Mouse (Mus musculus) frontal cortex, postnatal 36 days (tissue): ENCODE data around the gene Hes3.

ENCODE experiments used
- DNase-seq, 2 experiments: peaks; one replicate each; pipeline ENCODE4 v3.0.0; 2022; ENCODE audit warnings: low spot score in 2 of 2

Gene Hes3

DNA sequence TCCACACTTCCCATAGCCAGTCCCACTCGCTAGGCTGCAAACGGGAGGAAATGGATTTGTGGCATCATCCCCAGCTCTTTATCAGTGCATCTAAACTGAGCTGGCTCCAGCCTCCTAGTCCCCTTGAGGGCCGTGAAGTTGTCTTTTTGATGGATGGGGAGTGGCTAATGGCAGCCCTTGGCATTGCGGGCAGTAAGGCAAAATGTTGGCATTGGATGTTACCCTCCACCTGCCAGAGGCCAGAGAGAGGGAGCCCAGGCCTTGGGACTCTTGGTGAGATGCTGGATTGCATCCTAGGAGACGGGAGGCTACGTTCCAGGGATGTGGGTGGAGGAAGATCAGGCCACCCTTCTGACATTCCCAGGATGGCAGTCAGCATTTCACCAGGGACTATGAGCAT, 14.5 kb upstream of the Hes3 start:
- no peak for DNase-seq

DNA sequence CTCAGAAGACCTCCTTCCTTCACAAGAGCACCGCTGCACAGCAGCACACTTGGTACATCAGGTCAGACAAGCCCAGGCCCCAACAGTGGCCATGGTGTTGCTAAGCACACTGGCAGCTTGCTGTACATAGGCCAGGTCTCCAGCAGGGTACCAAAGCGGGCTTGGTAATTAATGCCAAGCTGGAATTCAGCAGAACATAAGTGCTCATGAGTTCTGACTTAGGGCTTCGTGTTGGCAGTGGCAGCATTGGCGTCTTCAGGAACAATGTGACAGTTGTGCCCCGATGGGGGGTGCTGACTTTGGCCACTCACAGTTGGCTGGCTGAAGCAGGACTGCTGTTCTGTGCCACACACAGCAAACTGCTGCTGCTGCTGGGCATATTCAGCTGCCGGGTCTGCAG, 13.2 kb upstream of the Hes3 start:
- DNase-seq, result no peak

DNA sequence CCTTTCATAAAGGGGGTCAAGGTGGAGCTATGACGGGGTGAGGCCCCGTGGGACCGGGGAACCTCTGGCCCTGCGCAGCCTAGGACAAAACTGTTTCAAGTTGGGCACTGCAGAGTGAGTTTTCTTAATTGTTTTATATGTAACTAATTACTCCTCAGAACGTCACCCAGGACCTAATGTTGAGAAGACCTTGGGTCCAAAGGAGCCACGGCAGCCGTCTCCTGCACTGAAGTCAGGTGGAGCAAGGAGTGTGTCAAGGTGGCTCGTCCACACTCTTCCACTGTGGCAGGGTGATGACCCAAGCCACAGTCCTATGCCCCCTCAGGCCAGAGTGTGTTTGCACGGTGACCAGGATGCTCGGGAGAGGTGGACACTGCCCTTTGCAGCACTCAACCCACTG, 11.7 kb upstream of the Hes3 start:
- no peak for DNase-seq

DNA sequence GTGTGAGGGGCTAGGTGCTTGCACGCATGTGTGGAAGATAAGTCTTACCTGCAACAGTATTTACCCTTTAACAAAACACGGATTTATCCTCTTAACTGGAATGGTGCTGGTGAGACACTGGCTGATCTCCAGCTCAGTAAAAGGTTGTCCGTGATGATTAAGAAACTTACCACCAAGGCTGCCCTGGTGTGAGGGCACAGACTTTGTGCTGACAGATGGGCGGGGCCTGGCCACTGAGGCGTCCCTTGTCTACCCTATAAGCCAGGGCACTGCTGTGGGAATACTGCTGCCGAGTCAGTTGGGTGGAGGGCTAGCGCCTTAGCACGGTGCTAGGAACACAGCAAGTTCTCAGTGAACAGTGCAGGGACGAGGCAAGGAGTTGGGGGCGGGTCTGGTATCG, 10.6 kb upstream of the Hes3 start:
- DNase-seq, result no peak

DNA sequence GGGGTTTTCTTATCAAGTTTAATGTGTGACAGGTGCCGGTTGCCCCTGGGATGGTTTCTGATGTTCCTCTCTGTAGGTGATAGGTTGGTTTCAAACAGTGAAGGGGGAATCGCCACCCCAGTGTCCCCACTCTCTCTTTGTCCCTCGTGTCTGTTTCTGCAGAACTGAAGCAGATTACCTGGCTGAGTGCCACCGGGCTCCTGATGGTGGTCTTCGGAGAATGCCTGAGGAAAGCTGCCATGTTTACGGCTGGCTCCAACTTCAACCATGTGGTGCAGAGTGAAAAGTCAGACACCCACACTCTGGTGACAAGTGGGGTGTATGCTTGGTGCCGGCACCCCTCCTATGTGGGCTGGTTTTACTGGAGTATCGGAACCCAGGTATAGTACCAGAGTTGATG, 8.9 kb upstream of the Hes3 start:
- no peak for DNase-seq

- no peak for DNase-seq
Measured at GRCm38 (mm10) chr4:152298836-152299235, 7.4 kb upstream of the Hes3 start.

GRCm38 (mm10) chr4:152296874-152297861, 5.7 kb upstream of the Hes3 start, which contains the start of gene Icmt:
Gene Icmt (plus strand): TSS chr4:152297227.
- peak; percentile 98 to 99 for DNase-seq

- no peak for DNase-seq
Measured at GRCm38 (mm10) chr4:152296371-152296770, 4.9 kb upstream of the Hes3 start.

GRCm38 (mm10) chr4:152295916-152296315, 4.5 kb upstream of the Hes3 start:
- no peak for DNase-seq

- no peak for DNase-seq
Measured at GRCm38 (mm10) chr4:152294188-152294929, 2.9 kb upstream of the Hes3 start.

GRCm38 (mm10) chr4:152292102-152292765, 772 bp upstream of the Hes3 start:
- no peak for DNase-seq

DNA sequence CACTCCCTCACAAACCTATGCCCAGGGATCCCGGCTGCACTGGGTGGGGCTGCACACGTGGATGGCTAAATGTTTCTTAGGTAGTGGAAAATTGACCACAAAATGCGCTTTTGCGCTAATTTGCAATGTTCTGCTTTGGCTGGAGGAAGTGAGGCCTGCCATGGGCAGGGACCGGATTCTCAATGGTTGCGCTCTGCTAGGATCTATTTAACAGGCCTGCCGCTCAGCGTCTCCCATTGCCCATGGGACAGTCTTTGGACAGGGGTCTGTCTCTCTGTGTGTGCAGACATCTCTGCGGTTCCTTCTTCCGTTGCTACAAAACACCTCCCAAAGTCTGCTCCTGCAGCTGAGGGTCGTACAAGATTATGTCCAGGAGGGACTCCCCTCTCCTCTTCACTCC, 471 bp downstream of the Hes3 start:
- DNase-seq, result no peak

- no peak for DNase-seq
Measured at GRCm38 (mm10) chr4:152290385-152290784, 1.1 kb downstream of the Hes3 start.

GRCm38 (mm10) chr4:152288398-152288945, 3.0 kb downstream of the Hes3 start:
- no peak for DNase-seq

- no peak for DNase-seq
Measured at GRCm38 (mm10) chr4:152287317-152288120, 3.9 kb downstream of the Hes3 start.

- no peak for DNase-seq
Measured at GRCm38 (mm10) chr4:152286887-152287286, 4.6 kb downstream of the Hes3 start.

DNA sequence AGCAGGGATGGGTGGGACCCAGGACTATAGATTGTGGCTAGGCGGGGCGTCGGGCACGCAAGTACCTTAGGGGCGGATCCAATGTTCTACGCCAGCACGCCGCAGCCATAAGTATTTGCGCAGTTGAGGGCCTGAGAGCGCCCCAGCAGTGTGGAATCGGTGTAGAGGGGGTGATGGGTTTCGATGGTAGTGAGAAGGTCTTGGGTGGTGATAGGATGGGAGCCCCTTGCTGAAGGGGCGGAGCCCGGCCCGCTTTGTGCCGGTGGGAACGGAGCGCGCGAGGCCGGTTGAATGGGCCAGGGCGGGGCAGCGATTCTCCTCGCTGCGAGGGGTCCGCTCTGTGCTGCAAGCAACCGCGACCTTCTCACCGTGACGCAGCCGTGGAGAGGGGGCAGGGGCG, 5.3 kb downstream of the Hes3 start:
- no peak for DNase-seq

- peak in 1 of 2 experiments; percentile 62 for DNase-seq
Measured at GRCm38 (mm10) chr4:152285505-152285904, 6.0 kb downstream of the Hes3 start.

DNA sequence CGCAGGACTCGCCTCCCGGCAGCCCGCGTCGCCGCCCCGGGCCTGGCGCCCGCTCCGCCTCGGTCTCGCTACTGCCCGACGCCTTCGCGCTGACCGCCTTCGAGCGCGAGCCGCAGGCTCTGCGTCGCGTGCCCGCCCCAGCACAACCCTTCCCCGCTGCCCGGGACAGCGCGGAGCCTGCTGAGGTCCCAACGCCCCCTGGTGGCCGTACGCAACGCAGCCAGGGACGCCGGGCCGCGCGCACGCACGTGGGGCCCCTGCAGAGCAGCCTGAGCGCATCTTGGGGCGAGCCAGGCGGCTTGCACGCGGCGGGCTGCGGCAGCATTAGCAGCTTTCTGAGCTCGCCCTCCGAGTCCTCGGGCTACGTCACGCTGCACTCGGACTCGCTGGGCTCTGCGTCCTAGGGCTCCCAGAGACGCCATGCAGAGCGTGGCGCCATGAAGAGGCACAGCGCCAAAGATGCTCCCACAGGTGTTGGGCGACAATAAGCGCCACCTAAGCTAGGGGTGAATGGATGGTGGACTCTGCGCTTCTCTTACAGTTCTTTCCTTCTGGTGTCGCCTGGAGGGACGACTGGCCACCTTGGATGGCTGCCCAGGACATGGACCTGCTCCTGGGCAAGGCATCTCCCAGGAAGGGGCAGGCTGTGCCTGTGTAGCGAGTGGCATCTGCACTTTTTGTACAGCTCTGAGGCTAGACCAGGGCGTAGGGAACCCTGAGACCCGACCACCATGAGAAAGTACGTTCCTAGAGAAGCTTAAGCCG, 8.1 kb downstream of the Hes3 start:
- DNase-seq, result peak; percentile 75 to 86

- DNase-seq, result no peak
Measured at GRCm38 (mm10) chr4:152282721-152283120, 8.7 kb downstream of the Hes3 start.
